7 mouse cellular contexts compared by ENCODE assay signal in the genomic region with DNA sequence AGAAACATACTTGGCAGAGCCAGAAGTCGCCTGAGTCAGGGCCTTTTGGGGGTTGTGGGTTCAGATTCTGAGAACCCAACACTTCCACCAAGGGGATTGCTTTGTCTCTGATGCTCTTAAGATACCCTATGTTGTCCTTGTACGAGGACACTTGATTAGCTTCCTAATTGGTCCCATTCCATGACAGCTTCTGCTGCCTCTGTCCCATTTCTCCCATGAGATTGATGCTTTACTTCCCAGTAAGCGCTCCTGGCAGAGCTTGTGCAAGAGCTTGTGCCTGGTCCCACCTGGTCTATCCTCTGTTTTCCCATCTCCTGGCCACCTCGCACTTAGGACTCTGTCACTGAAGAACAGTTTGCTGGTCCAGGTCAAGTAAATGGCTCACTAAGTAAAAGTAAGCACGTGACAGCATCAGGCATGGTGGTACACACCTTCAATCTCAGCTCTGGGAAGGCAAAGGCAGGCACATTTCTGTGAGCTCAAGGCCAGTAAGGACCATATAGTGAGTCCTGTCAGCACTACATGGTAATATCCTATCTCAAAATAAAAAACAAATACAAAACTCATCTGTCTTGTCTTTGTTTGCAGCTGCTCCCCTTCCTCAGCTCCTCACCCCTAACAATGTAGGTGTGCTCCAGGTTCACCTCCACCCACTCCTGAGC. TPM values are rescaled to one million over a fixed set of nuclear protein-coding genes. Genes with fewer than 3 reads are reported as not detected.
A peak's percentile ranks its signal among the peaks of the same experiment; 100 is the strongest.
DNase-seq lines count a peak whose midpoint lies in the region; ATAC-seq and TF ChIP-seq lines count a peak whose summit lies in the region.
"Not testable (repeated sequence)": the region's sequence is repeated elsewhere in the genome, so short reads cannot be mapped to it uniquely, and the experiment has no call there.

No protein-coding gene starts in this region.

- intact Hi-C loops in heart, postnatal 14 days (cut with DNase I) = not testable (repeated sequence)

- TF ChIP-seq CTCF in kidney, postnatal 0 days (IDR thresholded peaks at IDR 0.05; ENCODE audit: low read depth) = not testable (repeated sequence)

- H3K27me3 ChIP-seq in kidney, postnatal 0 days (ENCODE audit: insufficient read depth, low read length); liver, embryonic 11.5 days (replicated peaks; ENCODE audit: control insufficient read depth, insufficient read depth, low read length); midbrain, embryonic 16.5 days (ENCODE audit: control insufficient read depth, insufficient read depth, low read depth, low read length): not testable (repeated sequence)

- H3K9ac ChIP-seq in kidney, postnatal 0 days (ENCODE audit: low read depth, low read length); liver, embryonic 11.5 days (ENCODE audit: low read depth, low read length); midbrain, embryonic 16.5 days (ENCODE audit: low read depth, low read length): not testable (repeated sequence)

- H3K36me3 ChIP-seq in kidney, postnatal 0 days (ENCODE audit: insufficient read depth, low read length); liver, embryonic 11.5 days (ENCODE audit: control insufficient read depth, insufficient read depth, low read length); midbrain, embryonic 16.5 days (ENCODE audit: control insufficient read depth, insufficient read depth, low read length): not testable (repeated sequence)

- not testable (repeated sequence) for H3K27ac ChIP-seq in kidney, postnatal 0 days; liver, embryonic 11.5 days (ENCODE audit: low read depth, low read length); midbrain, embryonic 16.5 days (ENCODE audit: low read length)

- DNase-seq in cerebellum, adult 9-10 months = peak; percentile 48
- peak; percentile 57 to 59 for DNase-seq in frontal cortex, postnatal 10 days (ENCODE audit: low spot score in 2 of 2)
- peak; percentile 56 to 63 for DNase-seq in heart, postnatal 14 days
- DNase-seq in kidney, postnatal 0 days (ENCODE audit: low spot score); liver, embryonic 11.5 days (ENCODE audit: low spot score): not testable (repeated sequence)
- peak; percentile 75 to 94 for DNase-seq in spleen, postnatal 4 days (ENCODE audit: low spot score in 2 of 2)

- H3K9me3 ChIP-seq in kidney, postnatal 0 days (replicated peaks; ENCODE audit: low read length); liver, embryonic 11.5 days (ENCODE audit: control insufficient read depth, low read length): not testable (repeated sequence)
- H3K9me3 ChIP-seq in midbrain, embryonic 16.5 days (replicated peaks; ENCODE audit: control insufficient read depth, low read length, poor library complexity, severe bottlenecking) = peaks cover 12% of the 10 kb centered on the region

- 63% methylated on average over 5 of the region's 5 CpGs for WGBS in kidney, postnatal 0 days
- WGBS in liver, embryonic 11.5 days = 61% methylated on average over 5 of the region's 5 CpGs
- 66% methylated on average over 5 of the region's 5 CpGs for WGBS in midbrain, embryonic 16.5 days

- H3K4me3 ChIP-seq in kidney, postnatal 0 days (replicated peaks; ENCODE audit: low read depth, low read length); liver, embryonic 11.5 days (ENCODE audit: low read depth, low read length); midbrain, embryonic 16.5 days (ENCODE audit: low read depth, low read length): not testable (repeated sequence)

- not testable (repeated sequence) for H3K4me1 ChIP-seq in kidney, postnatal 0 days (replicated peaks; ENCODE audit: insufficient read depth, low read length); liver, embryonic 11.5 days (replicated peaks; ENCODE audit: control insufficient read depth, insufficient read depth, low read length); midbrain, embryonic 16.5 days (ENCODE audit: control insufficient read depth, insufficient read depth, low read length)

- ATAC-seq in kidney, postnatal 0 days (replicated peaks; ENCODE audit: low FRiP score, low read depth) = peak; percentile 47
- peak; percentile 27 for ATAC-seq in liver, embryonic 11.5 days (replicated peaks; ENCODE audit: low FRiP score)
- ATAC-seq in midbrain, embryonic 16.5 days = peak; percentile 33

- H3K4me2 ChIP-seq in kidney, postnatal 0 days (ENCODE audit: low read length); liver, embryonic 11.5 days; midbrain, embryonic 16.5 days (ENCODE audit: low read length): not testable (repeated sequence)

RNA-seq across cellular contexts. Expression of a gene that starts 30.9 kb away (rescaled TPM):
- total RNA-seq in heart, postnatal 14 days (2021) = 10 to 100 TPM; 22.6 to 24.0 TPM
- polyA plus RNA-seq in kidney, postnatal 0 days (2015; fragmentation: Nextera tagmentation; extraction: Ambion mirVana) = 7.4 and 8.4 TPM in 2 replicates
- 8.6 and 10.9 TPM in 2 replicates for polyA plus RNA-seq in liver, embryonic 11.5 days (2014; fragmentation: Nextera tagmentation; extraction: Ambion mirVana)
- 19.0 and 19.4 TPM in 2 replicates for polyA plus RNA-seq in midbrain, embryonic 16.5 days (2015; fragmentation: Nextera tagmentation; extraction: Ambion mirVana)

RNA-seq across cellular contexts. Expression of a gene that starts 39.8 kb away (rescaled TPM):
- 10 to 100 TPM; 41.5 to 43.0 TPM for total RNA-seq in heart, postnatal 14 days (2021)
- polyA plus RNA-seq in kidney, postnatal 0 days (2015; fragmentation: Nextera tagmentation; extraction: Ambion mirVana) = 26.2 and 29.2 TPM in 2 replicates
- polyA plus RNA-seq in liver, embryonic 11.5 days (2014; fragmentation: Nextera tagmentation; extraction: Ambion mirVana) = 58.3 and 61.3 TPM in 2 replicates
- polyA plus RNA-seq in midbrain, embryonic 16.5 days (2015; fragmentation: Nextera tagmentation; extraction: Ambion mirVana) = 54.2 and 57.9 TPM in 2 replicates
